Mouse (Mus musculus): ENCODE data around the gene Dgkg. TPM values are rescaled to one million over a fixed set of nuclear protein-coding genes. Genes with fewer than 3 reads are reported as not detected.

The Dgkg gene
- total and polyA plus RNA-seq, 2 experiments from 2014 or later = 12.0 to 15.8 TPM

- H3K4me1 ChIP-seq (ENCODE audit: insufficient read depth) = peaks cover 7% of the 10 kb centered on the region; the same call in 1 of the 2 replicates
- H3K9ac ChIP-seq = peak overlapping the region; percentile 47
- no peaks in the 10 kb centered on the region for H3K9me3 ChIP-seq (ENCODE audit: low read length)
- H3K36me3 ChIP-seq (ENCODE audit: insufficient read depth) = no peaks in the 10 kb centered on the region
- peak; percentile 54 for TF ChIP-seq CTCF (IDR thresholded peaks at IDR 0.05; ENCODE audit: low read depth)
- peak overlapping the region; percentile 99 for H3K4me2 ChIP-seq (ENCODE audit: low read depth)
- ATAC-seq = peak; percentile 10
- peak; percentile 79 for DNase-seq
- WGBS = under 1% methylated on average over 18 of the region's 18 CpGs
- H3K4me3 ChIP-seq (ENCODE audit: low read depth, low read length) = peak overlapping the region; percentile 65
- H3K27ac ChIP-seq (ENCODE audit: low read depth, low read length) = peak overlapping the region; percentile 73
- peaks cover 10% of the 10 kb centered on the region; the same call in 1 of the 2 replicates for H3K27me3 ChIP-seq (ENCODE audit: insufficient read depth, low read length)
Measured at GRCm38 (mm10) chr16:22440269-22440668, 216.8 kb downstream of the Dgkg start.

GRCm38 (mm10) chr16:22439499-22440177 lies 217.4 kb downstream of the Dgkg start, which contains the start of gene Etv5:
Gene Etv5 (minus strand): TSS chr16:22439719.
- 2% methylated on average over 63 of the region's 63 CpGs for WGBS
- peak within 1 kb of the TSS; percentile 76 for H3K27ac ChIP-seq (ENCODE audit: low read depth, low read length)
- H3K4me2 ChIP-seq (ENCODE audit: low read depth) = peak within 1 kb of the TSS; percentile 99
- H3K36me3 ChIP-seq (ENCODE audit: insufficient read depth) = no peaks in the 10 kb centered on the region
- DNase-seq = peak; percentile 98
- peak; percentile 97 for ATAC-seq
- no peaks in the 10 kb centered on the region for H3K9me3 ChIP-seq (ENCODE audit: low read length)
- H3K27me3 ChIP-seq (ENCODE audit: insufficient read depth, low read length) = peaks cover 10% of the 10 kb centered on the region; the same call in 1 of the 2 replicates
- peak within 1 kb of the TSS; percentile 65 for H3K4me3 ChIP-seq (ENCODE audit: low read depth, low read length)
- H3K4me1 ChIP-seq (ENCODE audit: insufficient read depth) = peaks cover 7% of the 10 kb centered on the region; the same call in 1 of the 2 replicates
- TF ChIP-seq CTCF (IDR thresholded peaks at IDR 0.05; ENCODE audit: low read depth) = no peak
- H3K9ac ChIP-seq = peak within 1 kb of the TSS; percentile 62

DNA sequence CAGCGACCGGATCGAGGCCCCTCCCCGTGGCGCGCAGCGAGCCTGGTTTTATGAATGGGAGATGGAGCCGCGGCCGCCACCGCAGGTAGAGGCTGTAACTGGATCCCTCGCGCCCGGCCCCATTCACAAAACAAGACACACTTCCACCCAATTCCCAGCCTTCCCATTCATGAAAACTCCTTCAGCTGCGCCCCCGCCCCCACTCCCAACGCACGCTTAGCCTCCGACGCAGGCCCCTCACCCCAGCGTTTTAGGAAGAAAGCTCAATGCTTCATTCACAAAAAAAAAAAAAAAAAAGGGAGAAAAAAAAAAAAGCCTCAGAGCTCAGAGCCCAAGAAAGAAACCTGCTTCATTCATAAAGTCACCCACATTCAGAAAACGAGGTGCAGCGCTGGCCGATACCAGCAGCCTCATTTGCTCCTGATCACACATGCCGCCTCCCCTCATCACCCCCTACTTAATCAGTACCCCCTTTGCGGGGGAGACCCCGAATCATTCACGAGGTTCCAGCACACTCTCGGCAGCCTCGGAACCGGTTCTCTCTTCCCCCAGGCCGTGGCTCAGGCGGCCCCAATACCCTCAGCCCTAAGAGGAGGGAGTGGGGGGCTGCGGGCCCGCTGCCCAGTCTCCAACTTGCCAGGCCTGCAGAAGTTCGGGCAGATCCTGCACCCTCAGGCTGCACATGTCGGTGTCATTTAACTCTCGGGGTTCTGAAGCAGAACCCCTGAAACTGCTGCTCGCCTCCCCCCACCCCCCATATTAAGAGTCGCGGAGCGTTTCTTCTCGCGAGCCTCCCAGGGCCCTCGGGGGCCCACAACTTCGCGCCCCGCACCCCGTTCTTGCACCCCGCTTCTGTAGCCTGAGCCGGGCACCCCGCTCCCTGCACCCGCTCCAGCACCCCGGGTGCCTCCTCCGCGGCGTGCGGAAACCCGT lies 218.3 kb downstream of the Dgkg start:
- Histone ChIP-seq H3K36me3 (ENCODE audit: insufficient read depth) (no peaks in the 10 kb centered on the region), H3K27me3 (ENCODE audit: insufficient read depth, low read length) (peaks cover 10% of the 10 kb centered on the region), H3K4me1 (ENCODE audit: insufficient read depth) (peaks cover 7% of the 10 kb centered on the region; the same call in 1 of the 2 replicates), H3K27ac (ENCODE audit: low read depth, low read length) (peak overlapping the region; percentile 76), H3K4me2 (ENCODE audit: low read depth) (peak overlapping the region; percentile 99), H3K4me3 (ENCODE audit: low read depth, low read length) (peak overlapping the region; percentile 65), H3K9ac (peak overlapping the region; percentile 62), H3K9me3 (ENCODE audit: low read length) (no peaks in the 10 kb centered on the region)
- DNase-seq = peak; percentile 87
- peak; percentile 26 for ATAC-seq
- under 1% methylated on average over 59 of the region's 59 CpGs for WGBS
- TF ChIP-seq CTCF (IDR thresholded peaks at IDR 0.05; ENCODE audit: low read depth) = no peak

DNA sequence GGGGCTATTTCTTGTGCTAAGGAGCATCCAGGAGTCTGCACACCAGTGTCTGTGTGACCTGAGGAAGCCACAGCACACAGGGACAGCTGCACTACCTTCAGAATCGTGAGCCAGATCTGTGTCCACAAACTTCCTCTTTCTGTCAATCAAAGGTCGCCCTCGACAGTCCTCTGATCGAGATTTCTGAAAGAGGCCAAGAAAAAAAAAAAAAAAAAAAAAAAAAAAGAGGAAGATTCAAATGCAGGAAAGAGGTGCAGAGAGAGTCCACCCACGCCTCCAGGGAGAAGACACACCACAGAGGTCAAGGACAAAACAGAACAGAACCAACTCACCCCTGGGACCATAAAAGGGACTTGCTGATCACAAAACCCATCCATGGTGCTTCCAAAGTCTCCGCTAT lies 220.9 kb downstream of the Dgkg start:
- ATAC-seq (no peak), DNase-seq (no peak)
- no peaks in the 10 kb centered on the region for H3K36me3 ChIP-seq (ENCODE audit: insufficient read depth)
- no peak overlapping the region for H3K27ac ChIP-seq (ENCODE audit: low read depth, low read length)
- H3K4me2 ChIP-seq (ENCODE audit: low read depth) = no peak overlapping the region
- H3K9me3 ChIP-seq (ENCODE audit: low read length) = no peaks in the 10 kb centered on the region
- peaks cover under 1% of the 10 kb centered on the region for H3K27me3 ChIP-seq (ENCODE audit: insufficient read depth, low read length)
- H3K9ac ChIP-seq = no peak overlapping the region
- no peak overlapping the region for H3K4me3 ChIP-seq (ENCODE audit: low read depth, low read length)
- WGBS = 55% methylated on average over 6 of the region's 6 CpGs
- peaks cover 6% of the 10 kb centered on the region; the same call in 1 of the 2 replicates for H3K4me1 ChIP-seq (ENCODE audit: insufficient read depth)
- TF ChIP-seq CTCF (IDR thresholded peaks at IDR 0.05; ENCODE audit: low read depth) = no peak

GRCm38 (mm10) chr16:22434530-22434929 lies 222.5 kb downstream of the Dgkg start:
- Histone ChIP-seq H3K27me3 (ENCODE audit: insufficient read depth, low read length) (no peaks in the 10 kb centered on the region; the same call in none of the 2 replicates), H3K4me1 (ENCODE audit: insufficient read depth) (peaks cover 14% of the 10 kb centered on the region; the same call in 1 of the 2 replicates), H3K9me3 (ENCODE audit: low read length) (no peaks in the 10 kb centered on the region), H3K9ac (no peak overlapping the region), H3K4me2 (ENCODE audit: low read depth) (peak overlapping the region; percentile 38; the same call in 1 of the 2 replicates), H3K36me3 (ENCODE audit: insufficient read depth) (no peaks in the 10 kb centered on the region), H3K27ac (ENCODE audit: low read depth, low read length) (no peak overlapping the region), H3K4me3 (ENCODE audit: low read depth, low read length) (no peak overlapping the region)
- no peak for DNase-seq
- no peak for TF ChIP-seq CTCF (IDR thresholded peaks at IDR 0.05; ENCODE audit: low read depth)
- WGBS = 35% methylated on average over 5 of the region's 5 CpGs
- ATAC-seq = no peak

DNA sequence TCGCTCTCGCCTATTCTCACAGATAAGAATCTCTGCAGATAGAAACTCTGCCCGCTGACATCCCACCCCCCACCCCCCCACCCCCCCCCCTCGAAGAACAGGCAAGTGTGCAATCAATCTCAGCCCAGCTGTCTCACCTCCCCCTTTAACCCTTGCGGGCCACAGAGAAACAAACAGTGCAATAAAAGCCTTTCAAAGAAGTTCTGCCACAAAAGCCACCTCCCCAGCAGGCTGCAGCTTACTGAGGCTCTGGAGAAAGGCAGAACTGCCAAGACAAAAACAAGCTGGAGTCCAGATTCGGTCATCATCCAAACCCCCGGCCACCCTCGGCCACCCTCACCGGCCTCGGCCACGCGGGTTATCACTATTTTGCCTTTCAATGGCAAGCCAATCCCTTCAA lies 223.1 kb downstream of the Dgkg start:
- Histone ChIP-seq H3K4me2 (ENCODE audit: low read depth) (peak overlapping the region; percentile 38), H3K4me3 (ENCODE audit: low read depth, low read length) (peak overlapping the region; percentile 12; the same call in 1 of the 2 replicates), H3K27ac (ENCODE audit: low read depth, low read length) (no peak overlapping the region), H3K4me1 (ENCODE audit: insufficient read depth) (peaks cover 18% of the 10 kb centered on the region; the same call in 1 of the 2 replicates), H3K27me3 (ENCODE audit: insufficient read depth, low read length) (no peaks in the 10 kb centered on the region; the same call in none of the 2 replicates), H3K9me3 (ENCODE audit: low read length) (no peaks in the 10 kb centered on the region), H3K36me3 (ENCODE audit: insufficient read depth) (no peaks in the 10 kb centered on the region), H3K9ac (no peak overlapping the region)
- no peak for TF ChIP-seq CTCF (IDR thresholded peaks at IDR 0.05; ENCODE audit: low read depth)
- no peak for DNase-seq
- no peak for ATAC-seq
- 9% methylated on average over 12 of the region's 12 CpGs for WGBS
